Mouse (Mus musculus) cortical plate, adult 2 months (tissue): ENCODE data around the gene Gm4869.

ENCODE experiments used
- CTCF ChIP-seq: fragments of 200-500 bp; IDR thresholded peaks from 2 replicates; pipeline ENCODE4 v1.5.1; 2011; ENCODE audit warnings: mild to moderate bottlenecking, control low read depth, low read length; ENCODE audit not compliant: insufficient read depth; ENCODE audit errors: extremely low read depth
- POLR2A ChIP-seq: fragments of 200-500 bp; IDR thresholded peaks from 2 replicates; pipeline ENCODE4 v1.6.1; 2011; ENCODE audit warnings: mild to moderate bottlenecking, low read length, control low read depth; ENCODE audit not compliant: insufficient read depth; ENCODE audit errors: extremely low read depth

- TF ChIP-seq CTCF (no peak), POLR2A (no peak)
Measured at GRCm38 (mm10) chr5:140517921-140518230, 72.4 kb downstream of the Gm4869 start.
